Mouse (Mus musculus) kidney, adult 2 months (tissue): ENCODE results near the gene Chst8.

Experiments
- CTCF ChIP-seq: fragments of 200-500 bp; conservative IDR thresholded peaks from 2 replicates; pipeline ENCODE4 v1.5.1; 2011; ENCODE audit warnings: low read depth, mild to moderate bottlenecking, control low read depth, low read length, moderate library complexity, mixed read lengths; ENCODE audit not compliant: insufficient read depth, insufficient read length
- POLR2A ChIP-seq: fragments of 200-500 bp; IDR thresholded peaks from one replicate; pipeline ENCODE4 v1.6.1; 2011; ENCODE audit warnings: low read depth, low read length, control low read depth

GRCm38 (mm10) chr7:34672916-34673315, 139.6 kb downstream of the Chst8 start:
- TF ChIP-seq CTCF (no peak), POLR2A (no peak)
